In the genomic region with DNA sequence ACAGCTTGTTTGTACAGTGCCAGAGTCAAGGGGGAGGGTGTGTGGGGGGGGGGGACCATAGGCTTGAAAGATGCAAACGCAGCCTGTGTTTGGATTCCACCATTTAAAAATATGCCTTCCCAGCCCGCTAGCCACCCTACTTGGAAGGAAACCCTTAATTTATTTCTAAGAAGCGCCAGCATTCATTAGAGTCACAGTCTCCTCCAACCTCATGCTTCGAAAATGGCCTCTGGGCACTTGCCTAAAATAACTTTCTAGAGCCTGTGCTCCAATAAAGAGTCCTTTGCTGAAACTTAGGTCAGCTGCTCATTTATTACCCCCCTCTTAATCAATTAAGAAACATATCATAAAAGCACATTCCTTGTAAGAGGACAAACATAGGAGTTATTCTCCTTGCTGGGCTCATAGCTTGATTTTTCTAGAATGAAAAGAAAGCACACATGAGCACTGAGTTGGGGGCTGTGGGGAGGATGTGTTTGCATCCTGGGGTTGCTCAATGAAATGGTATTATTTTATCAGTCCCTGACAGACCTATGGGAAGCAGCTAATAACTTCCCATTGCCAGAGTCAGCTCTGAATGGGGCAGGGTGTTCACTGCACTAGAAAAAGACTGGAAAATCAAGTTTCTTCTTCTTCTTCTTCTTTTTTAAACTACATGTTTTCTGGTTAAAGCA, we compare ENCODE assay signal across 28 mouse cellular contexts. TPM values are rescaled to one million over a fixed set of nuclear protein-coding genes. Genes with fewer than 3 reads are reported as not detected.
DNase-seq lines count a peak whose midpoint lies in the region; ATAC-seq and TF ChIP-seq lines count a peak whose summit lies in the region.
"Had no signal": no experiment of that assay in that cellular context is flagged by ENCODE, and none has a peak within 500 bp of the region (broad histone marks: within the 10 kb centered on the region; RNA-seq: fewer than 3 reads in every experiment).

No protein-coding gene starts in this region.

- no peaks in the 10 kb centered on the region for H3K4me1 ChIP-seq in stomach, embryonic 14.5 days (ENCODE audit: control insufficient read depth, insufficient read depth, low read length)
- H3K4me1 ChIP-seq in stomach, postnatal 0 days (replicated peaks; ENCODE audit: control insufficient read depth, insufficient read depth) = no peaks in the 10 kb centered on the region
- H3K4me1 ChIP-seq in limb, embryonic 10.5 days = peaks cover 15% of the 10 kb centered on the region
- no peaks in the 10 kb centered on the region for H3K4me1 ChIP-seq in thymus, adult 2 months (replicated peaks; ENCODE audit: control insufficient read depth, insufficient read depth, low read length)

- TF ChIP-seq EP300 in stomach, postnatal 0 days (optimal IDR thresholded peaks at IDR 0.05) = no peak

- no peak for TF ChIP-seq POLR2A in thymus, adult 2 months (IDR thresholded peaks at IDR 0.05; ENCODE audit: control insufficient read depth, extremely low read depth, insufficient read depth, low read length, poor library complexity)

- no peak overlapping the region for H3K9ac ChIP-seq in stomach, embryonic 14.5 days (replicated peaks; ENCODE audit: low read depth, low read length)
- H3K9ac ChIP-seq in stomach, postnatal 0 days (ENCODE audit: low read length) = no peak overlapping the region
- H3K9ac ChIP-seq: liver, postnatal 0 days; neural tube, embryonic 15.5 days had no signal

- no peaks in the 10 kb centered on the region for H3K36me3 ChIP-seq in stomach, embryonic 14.5 days (ENCODE audit: control insufficient read depth, insufficient read depth, low read length)
- no peaks in the 10 kb centered on the region for H3K36me3 ChIP-seq in stomach, postnatal 0 days (ENCODE audit: control insufficient read depth, insufficient read depth, low read length)
- no peaks in the 10 kb centered on the region for H3K36me3 ChIP-seq in limb, embryonic 10.5 days
- H3K36me3 ChIP-seq in thymus, adult 2 months (ENCODE audit: control insufficient read depth, insufficient read depth, low read length) = no peaks in the 10 kb centered on the region
- H3K36me3 ChIP-seq: hindbrain, embryonic 10.5 days; neural tube, embryonic 15.5 days had no signal

- peak; percentile 11 for DNase-seq in heart, adult 11 months
- DNase-seq in heart, postnatal 14 days = no peak
- DNase-seq in stomach, postnatal 0 days (ENCODE audit: low spot score) = no peak
- no peak for DNase-seq in limb, embryonic 10.5 days (ENCODE audit: low spot score)
- DNase-seq in thymus, adult 2 months = no peak
- no peak for DNase-seq in neural tube, embryonic 10.5 days (ENCODE audit: extremely low spot score, low spot score)
- DNase-seq: adrenal gland, postnatal 10 days; cerebellum, adult 8-10 months; liver, postnatal 0 days; lung, postnatal 14 days; right cerebral cortex, adult 18-20 months; right cerebral cortex, postnatal 4 days had no signal

- peak overlapping the region; percentile 48; the same call in 1 of the 2 replicates for H3K27ac ChIP-seq in stomach, embryonic 14.5 days (ENCODE audit: low read length)
- H3K27ac ChIP-seq in stomach, postnatal 0 days (replicated peaks) = no peak overlapping the region
- 0 out of 2 replicates have a peak overlapping the region, but pooled peaks have one; percentile 14 for H3K27ac ChIP-seq in limb, embryonic 10.5 days
- no peak overlapping the region for H3K27ac ChIP-seq in thymus, adult 2 months (ENCODE audit: control insufficient read depth, insufficient read depth, low read length)
- H3K27ac ChIP-seq: hindbrain, embryonic 10.5 days; hindbrain, postnatal 0 days; neural tube, embryonic 15.5 days had no signal

- intact Hi-C loops in heart, postnatal 14 days (cut with DNase I) = no loop called here

- no peak overlapping the region for H3K4me3 ChIP-seq in stomach, embryonic 14.5 days (ENCODE audit: low read depth, low read length)
- H3K4me3 ChIP-seq in stomach, postnatal 0 days (ENCODE audit: low read depth, low read length) = no peak overlapping the region
- H3K4me3 ChIP-seq in limb, embryonic 10.5 days = no peak overlapping the region
- H3K4me3 ChIP-seq in thymus, adult 2 months (ENCODE audit: control insufficient read depth, insufficient read depth, low read length) = no peak overlapping the region
- H3K4me3 ChIP-seq: erythroblast, embryonic 14.5 days; hindbrain, embryonic 10.5 days; neural tube, embryonic 15.5 days had no signal

- no peak overlapping the region for H3K4me2 ChIP-seq in stomach, embryonic 14.5 days (replicated peaks; ENCODE audit: low read depth, low read length)
- H3K4me2 ChIP-seq in stomach, postnatal 0 days (replicated peaks; ENCODE audit: low read depth) = no peak overlapping the region
- H3K4me2 ChIP-seq: heart, embryonic 11.5 days; liver, embryonic 11.5 days; midbrain, embryonic 11.5 days; neural tube, embryonic 15.5 days had no signal

- WGBS in stomach, embryonic 14.5 days = 65% methylated on average over 4 of the region's 4 CpGs
- WGBS in stomach, postnatal 0 days = 63% methylated on average over 4 of the region's 4 CpGs
- WGBS in limb, embryonic 10.5 days = 69% methylated on average over 4 of the region's 4 CpGs
- WGBS in thymus, adult 2 months = 98% methylated on average over 4 of the region's 4 CpGs

- ATAC-seq in stomach, embryonic 14.5 days (ENCODE audit: insufficient number of reproducible peaks, insufficient read depth, low FRiP score, low read depth) = no peak
- no peak for ATAC-seq in stomach, postnatal 0 days (ENCODE audit: low FRiP score, low TSS enrichment)
- ATAC-seq: liver, postnatal 0 days had no signal

- H3K27me3 ChIP-seq in stomach, embryonic 14.5 days (ENCODE audit: control insufficient read depth, insufficient read depth, low read length) = no peaks in the 10 kb centered on the region
- no peaks in the 10 kb centered on the region for H3K27me3 ChIP-seq in stomach, postnatal 0 days (ENCODE audit: control insufficient read depth, insufficient read depth, low read length)
- no peaks in the 10 kb centered on the region for H3K27me3 ChIP-seq in limb, embryonic 10.5 days (ENCODE audit: low read depth, poor library complexity, severe bottlenecking)
- no peaks in the 10 kb centered on the region for H3K27me3 ChIP-seq in thymus, adult 2 months (ENCODE audit: control insufficient read depth, insufficient read depth, low read length)
- H3K27me3 ChIP-seq: neural tube, embryonic 15.5 days had no signal

- H3K9me3 ChIP-seq in stomach, embryonic 14.5 days (ENCODE audit: control insufficient read depth, low read depth, low read length) = no peaks in the 10 kb centered on the region; the same call in 1 of the 2 replicates
- H3K9me3 ChIP-seq in stomach, postnatal 0 days (ENCODE audit: control insufficient read depth, low read length) = no peaks in the 10 kb centered on the region
- no peaks in the 10 kb centered on the region for H3K9me3 ChIP-seq in limb, embryonic 10.5 days (replicated peaks)
- H3K9me3 ChIP-seq: neural tube, embryonic 15.5 days had no signal

- TF ChIP-seq CTCF in stomach, postnatal 0 days (IDR thresholded peaks at IDR 0.05; ENCODE audit: low read depth) = no peak
- no peak for TF ChIP-seq CTCF in thymus, adult 2 months (IDR thresholded peaks at IDR 0.05; ENCODE audit: borderline replicate concordance, control insufficient read depth, extremely low read depth, insufficient read depth, low read length, poor library complexity)

RNA-seq across cellular contexts. Expression of a gene that starts 57.4 kb away (rescaled TPM):
- not detected for total RNA-seq in heart, postnatal 14 days (2021)
- polyA plus RNA-seq in stomach, embryonic 14.5 days (2014; fragmentation: Nextera tagmentation; extraction: Ambion mirVana) = not detected in 2 replicates
- not detected in 2 replicates for polyA plus RNA-seq in stomach, postnatal 0 days (2015; fragmentation: Nextera tagmentation; extraction: Ambion mirVana)
- not detected in 2 replicates for polyA plus RNA-seq in limb, embryonic 10.5 days (2016; fragmentation: Nextera tagmentation; extraction: Ambion mirVana)
- not detected in 2 replicates for polyA plus RNA-seq in thymus, adult 2 months (2012; rRNA removed)
- total RNA-seq: adrenal gland, postnatal 10 days; gastrocnemius, adult 8-10 months; hindbrain, postnatal 0 days; left cerebral cortex, postnatal 25 days; megakaryocyte progenitor cell, adult 5-6 weeks; midbrain, postnatal 0 days had no signal
- polyA plus RNA-seq: C2C12; erythroblast, embryonic 14.5 days; heart, embryonic 11.5 days; heart, postnatal 0 days; hindbrain, embryonic 10.5 days; hindbrain, postnatal 0 days; intestine, embryonic 16.5 days; liver, embryonic 11.5 days; liver, postnatal 0 days; midbrain, embryonic 11.5 days; midbrain, postnatal 0 days; neural tube, embryonic 15.5 days; urinary bladder, adult 2 months had no signal

Comparison
In these comparisons a context has a peak if more than half of its experiments do, and no peak if none do; other contexts are left out.
1. H3K27ac ChIP-seq: peak in stomach, embryonic 14.5 days (single experiment) and limb, embryonic 10.5 days (single experiment); none in stomach, postnatal 0 days (single experiment) and thymus, adult 2 months (single experiment).